Mouse (Mus musculus) erythroblast, embryonic 14.5 days (primary cell): Measurements from ENCODE around the gene Tsn.

Experiments
- GATA1 ChIP-seq: IDR thresholded peaks from 2 replicates; pipeline ENCODE4 v1.6.1; 2012; ENCODE audit warnings: low read length, inconsistent platforms, mixed read lengths
- TAL1 ChIP-seq: IDR thresholded peaks from 3 replicates; pipeline ENCODE4 v1.6.1; 2012; ENCODE audit warnings: low read length, inconsistent platforms, mixed read lengths

- TF ChIP-seq TAL1 (no peak), GATA1 (no peak)
These were observed 17.3 kb downstream of the Tsn start for GRCm38 (mm10) chr1:118294192-118294591.
